Mouse (Mus musculus): ENCODE results near the gene Sgsm1.

Sgsm1 gene

DNA sequence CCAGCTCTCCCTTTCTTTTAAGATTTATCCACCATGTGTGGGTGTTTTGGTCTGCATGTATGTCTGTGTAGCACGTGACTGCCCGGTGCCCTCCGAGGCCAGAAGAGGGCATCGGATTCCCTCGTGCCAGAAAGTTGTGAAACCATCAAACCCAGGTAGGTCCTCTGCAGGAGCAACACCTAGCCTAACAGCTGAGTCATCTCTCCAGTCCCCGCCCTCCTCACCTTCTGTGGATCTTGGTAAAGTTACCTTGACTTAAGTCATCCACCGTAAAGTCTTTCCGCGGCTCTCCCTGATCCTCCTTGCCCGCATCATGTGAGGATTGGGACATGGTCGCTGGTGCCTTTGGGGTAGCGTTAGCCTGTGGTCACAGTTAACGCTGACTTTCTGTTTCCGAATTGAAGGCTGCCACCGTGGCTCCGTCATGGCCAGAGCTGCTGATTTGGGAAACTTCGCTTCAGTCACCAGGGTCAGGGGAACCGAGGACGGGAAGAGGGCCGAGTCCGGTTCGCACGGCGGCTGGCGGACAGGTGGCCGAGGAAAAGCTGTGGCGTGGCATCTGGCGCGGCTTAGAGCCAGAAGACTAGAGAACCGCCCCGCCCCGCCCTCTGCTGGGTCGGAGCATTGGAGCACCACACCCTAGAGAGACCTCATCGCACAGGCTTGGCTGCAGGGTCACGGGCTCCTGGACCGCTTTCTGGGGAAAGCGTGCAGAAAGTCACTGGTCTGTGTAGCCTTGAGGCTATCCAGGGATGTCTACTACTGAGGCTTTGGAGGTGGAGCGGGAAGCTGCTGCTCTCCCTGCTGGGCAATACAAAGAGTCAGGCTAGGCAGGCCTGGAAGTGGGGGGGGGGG, 13.4 kb upstream of the Sgsm1 start:
- DNase-seq (ENCODE audit: low spot score in 2 of 2): no peak

- DNase-seq (ENCODE audit: low spot score in 2 of 2): peak; percentile 91 to 94
Observed at GRCm38 (mm10) chr5:113313998-113314397, 3.4 kb upstream of the Sgsm1 start.

DNA sequence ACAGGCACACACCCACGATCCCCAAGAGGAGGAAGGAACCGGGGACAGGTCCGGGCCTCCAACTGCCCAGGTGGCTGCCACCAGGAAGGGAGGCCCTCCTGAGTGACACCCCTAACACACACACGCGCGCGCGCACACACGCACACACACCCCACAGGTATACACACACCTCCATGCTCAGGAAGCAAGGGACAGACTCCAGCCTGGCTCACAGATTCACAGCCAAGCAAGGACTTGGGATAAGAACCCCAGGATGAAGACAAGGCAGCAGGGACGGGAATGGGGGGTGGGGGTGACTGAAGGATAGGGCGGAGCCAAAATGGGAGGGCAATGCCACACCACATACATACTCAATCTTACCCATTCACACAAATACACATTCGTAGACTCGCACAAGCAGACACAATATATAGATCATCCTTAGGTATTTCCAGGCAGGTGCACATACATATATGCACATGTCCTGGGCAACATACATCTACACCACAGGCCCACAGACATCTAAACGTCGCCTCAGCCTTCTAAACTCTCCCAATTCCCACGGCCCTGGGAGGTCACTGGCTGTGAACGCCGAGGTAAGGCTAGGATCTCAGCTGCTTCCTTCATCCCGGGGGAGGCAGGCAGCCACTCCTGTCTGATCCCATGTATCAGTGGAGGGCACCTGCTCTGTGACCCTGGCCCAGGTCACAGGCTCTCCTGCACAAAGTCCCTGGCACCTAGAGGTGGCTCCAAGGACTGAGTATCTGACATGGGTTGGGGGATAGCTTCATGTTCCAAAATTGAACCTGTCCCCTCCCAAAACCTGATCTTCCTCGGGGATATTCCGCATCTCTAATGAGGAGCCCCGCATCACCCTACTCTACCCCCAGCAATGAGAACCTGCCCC, 852 bp downstream of the Sgsm1 start:
- DNase-seq (ENCODE audit: low spot score in 2 of 2): no peak

- DNase-seq (ENCODE audit: low spot score in 2 of 2): peak; percentile 83 to 85
Observed at GRCm38 (mm10) chr5:113306750-113307477, 3.7 kb downstream of the Sgsm1 start.

DNA sequence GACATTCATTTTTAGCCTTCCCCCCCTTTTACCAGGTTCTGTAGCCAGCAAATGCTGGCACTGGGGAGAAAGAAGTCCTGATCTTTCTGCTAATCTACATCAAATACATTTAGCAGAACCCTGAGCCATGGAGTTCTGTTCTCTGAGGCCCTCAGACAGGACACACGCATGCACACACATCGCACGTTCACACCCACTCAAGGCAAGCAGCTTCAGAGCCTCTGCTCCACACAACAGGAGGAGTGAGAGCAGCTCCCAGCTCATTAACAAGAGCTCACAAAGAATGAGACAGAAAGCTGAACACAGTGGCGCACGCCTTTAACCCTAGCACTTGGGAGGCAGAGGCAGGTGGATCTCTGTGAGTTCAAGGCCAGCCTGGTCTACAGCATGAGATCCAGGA, 6.1 kb downstream of the Sgsm1 start:
- DNase-seq (ENCODE audit: low spot score in 2 of 2): peak in 1 of 2 experiments; percentile 68

DNA sequence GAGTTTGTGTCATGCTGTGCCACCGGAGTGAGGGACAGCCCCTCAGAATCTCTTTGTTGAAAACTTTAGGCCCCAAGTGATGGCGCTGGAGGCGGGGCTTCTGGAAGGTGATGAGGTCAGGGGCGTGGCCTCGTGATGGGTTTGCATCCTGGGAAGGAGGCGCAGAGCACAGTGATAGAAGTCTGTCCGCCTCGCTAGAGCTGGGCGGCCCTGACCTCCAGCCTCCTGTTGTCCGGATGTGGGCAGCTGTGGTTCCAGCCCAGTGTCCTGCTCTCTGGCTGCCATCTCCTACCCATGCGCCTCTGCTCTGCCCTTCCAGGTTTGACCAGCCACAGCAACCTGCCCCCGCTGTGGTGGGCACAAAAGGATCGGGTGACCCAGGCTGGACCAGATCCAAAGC, 8.7 kb downstream of the Sgsm1 start:
- DNase-seq (ENCODE audit: low spot score in 2 of 2): no peak

GRCm38 (mm10) chr5:113300148-113300889, 10.3 kb downstream of the Sgsm1 start:
- DNase-seq (ENCODE audit: low spot score in 2 of 2): peak; percentile 85

DNA sequence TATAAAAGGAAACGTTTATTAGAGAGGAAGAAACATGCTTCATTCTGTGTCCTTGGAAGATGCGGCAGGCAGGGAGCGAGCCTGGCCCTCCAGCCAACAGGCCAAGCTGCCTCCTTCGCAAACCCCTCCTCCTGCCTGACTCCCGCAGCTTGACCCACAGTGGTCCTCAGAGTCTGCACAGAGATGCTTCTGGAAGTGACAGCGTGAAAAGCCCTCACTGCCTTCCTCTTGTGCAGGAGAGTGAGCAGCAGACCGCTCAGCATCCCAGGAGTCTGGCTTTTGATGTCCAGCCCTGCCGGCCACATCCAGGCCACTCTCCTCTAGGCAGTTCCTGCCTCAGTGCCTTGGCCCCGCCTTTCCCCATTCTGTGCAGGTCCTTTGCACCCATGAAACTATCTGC, 11.2 kb downstream of the Sgsm1 start:
- no peak for DNase-seq (ENCODE audit: low spot score in 2 of 2)

GRCm38 (mm10) chr5:113298826-113299225, 11.8 kb downstream of the Sgsm1 start:
- DNase-seq (ENCODE audit: low spot score in 2 of 2): no peak

- peak; percentile 65 to 68 for DNase-seq (ENCODE audit: low spot score in 2 of 2)
Observed at GRCm38 (mm10) chr5:113298040-113298439, 12.5 kb downstream of the Sgsm1 start.

GRCm38 (mm10) chr5:113295791-113296190, 14.8 kb downstream of the Sgsm1 start:
- no peak for DNase-seq (ENCODE audit: low spot score in 2 of 2)

DNA sequence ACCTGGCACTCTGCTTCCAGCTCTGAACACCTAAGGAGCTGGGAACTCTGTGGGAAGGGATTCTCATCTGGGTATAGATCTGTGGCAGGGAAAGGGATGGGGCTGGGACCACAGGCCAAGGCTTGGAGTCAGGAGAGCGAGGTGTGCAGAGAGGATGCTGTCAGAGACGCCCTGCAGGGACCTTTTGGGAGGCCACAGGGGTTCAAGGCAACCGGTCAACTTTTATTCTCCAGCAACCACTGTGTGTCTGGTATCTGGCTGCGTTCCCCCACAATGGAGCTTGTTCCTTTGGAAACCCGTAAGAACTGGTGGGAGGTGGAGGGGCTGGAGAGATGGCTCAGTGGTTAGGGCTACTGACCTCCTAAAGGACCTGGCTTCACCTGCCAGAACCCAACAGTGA, 16.0 kb downstream of the Sgsm1 start:
- no peak for DNase-seq (ENCODE audit: low spot score in 2 of 2)

DNA sequence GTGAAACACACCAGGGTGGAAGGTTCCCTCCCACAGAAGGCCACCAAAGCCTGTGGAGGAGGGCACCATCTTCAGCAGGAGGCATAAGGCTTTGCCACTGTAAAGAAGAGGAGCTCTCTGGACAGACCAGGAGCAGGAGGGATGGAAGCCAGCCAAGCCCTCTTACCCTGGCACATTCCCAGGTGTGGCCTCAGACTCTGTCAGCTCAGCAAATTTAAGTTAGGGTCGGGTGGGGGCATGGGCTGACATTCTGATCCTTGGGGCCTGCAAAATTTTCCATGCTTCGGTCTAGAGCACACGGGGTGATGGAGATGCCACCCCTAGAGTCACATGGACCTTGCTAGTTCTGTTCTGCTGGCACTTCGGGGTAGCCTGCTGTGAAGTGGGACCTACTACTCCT, 17.1 kb downstream of the Sgsm1 start:
- no peak for DNase-seq (ENCODE audit: low spot score in 2 of 2)

DNA sequence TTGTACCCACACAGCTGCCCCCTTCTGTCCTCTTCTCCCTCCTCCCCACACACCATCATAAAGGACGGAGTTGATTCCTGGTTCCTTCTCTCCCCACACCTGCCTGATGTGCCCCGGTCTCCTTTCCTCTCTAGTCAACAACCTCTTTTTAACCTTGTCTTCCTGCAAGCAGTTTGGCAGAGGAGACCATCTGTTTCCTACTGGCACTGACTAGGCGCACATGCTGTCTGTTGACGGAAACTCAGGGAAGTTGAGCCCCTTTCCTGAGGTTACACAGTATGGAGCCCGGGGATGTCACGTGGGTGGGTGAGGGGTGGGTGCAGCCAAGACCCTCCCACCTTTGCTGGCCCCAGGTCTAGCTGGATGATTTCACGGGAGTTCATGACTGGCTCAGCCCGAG, 17.8 kb downstream of the Sgsm1 start:
- no peak for DNase-seq (ENCODE audit: low spot score in 2 of 2)

GRCm38 (mm10) chr5:113292179-113292578, 18.4 kb downstream of the Sgsm1 start:
- DNase-seq (ENCODE audit: low spot score in 2 of 2): no peak

- DNase-seq (ENCODE audit: low spot score in 2 of 2): no peak
Observed at GRCm38 (mm10) chr5:113291125-113291524, 19.5 kb downstream of the Sgsm1 start.

- no peak for DNase-seq (ENCODE audit: low spot score in 2 of 2)
Observed at GRCm38 (mm10) chr5:113290149-113290548, 20.4 kb downstream of the Sgsm1 start.

GRCm38 (mm10) chr5:113288490-113288889, 22.1 kb downstream of the Sgsm1 start:
- peak; percentile 76 to 78 for DNase-seq (ENCODE audit: low spot score in 2 of 2)

DNA sequence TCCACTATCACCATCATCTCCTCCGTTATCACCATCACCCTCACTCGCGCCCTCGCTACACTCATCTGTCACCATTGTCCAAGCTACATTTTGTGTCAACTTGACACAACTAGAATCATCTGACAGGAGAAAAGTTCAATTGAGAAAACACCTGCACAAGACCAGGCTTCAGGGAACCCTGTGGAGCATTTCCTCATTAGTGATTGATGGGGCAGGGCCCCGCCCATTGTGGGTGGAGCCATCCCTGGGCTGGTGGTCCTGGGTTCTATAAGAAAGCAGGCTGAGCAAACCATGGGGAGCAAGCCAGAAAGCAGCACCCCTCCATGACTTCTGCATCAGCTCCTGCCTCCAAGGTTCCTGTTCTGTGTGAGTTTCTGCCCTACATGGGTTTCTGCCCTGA, 22.8 kb downstream of the Sgsm1 start:
- no peak for DNase-seq (ENCODE audit: low spot score in 2 of 2)

DNA sequence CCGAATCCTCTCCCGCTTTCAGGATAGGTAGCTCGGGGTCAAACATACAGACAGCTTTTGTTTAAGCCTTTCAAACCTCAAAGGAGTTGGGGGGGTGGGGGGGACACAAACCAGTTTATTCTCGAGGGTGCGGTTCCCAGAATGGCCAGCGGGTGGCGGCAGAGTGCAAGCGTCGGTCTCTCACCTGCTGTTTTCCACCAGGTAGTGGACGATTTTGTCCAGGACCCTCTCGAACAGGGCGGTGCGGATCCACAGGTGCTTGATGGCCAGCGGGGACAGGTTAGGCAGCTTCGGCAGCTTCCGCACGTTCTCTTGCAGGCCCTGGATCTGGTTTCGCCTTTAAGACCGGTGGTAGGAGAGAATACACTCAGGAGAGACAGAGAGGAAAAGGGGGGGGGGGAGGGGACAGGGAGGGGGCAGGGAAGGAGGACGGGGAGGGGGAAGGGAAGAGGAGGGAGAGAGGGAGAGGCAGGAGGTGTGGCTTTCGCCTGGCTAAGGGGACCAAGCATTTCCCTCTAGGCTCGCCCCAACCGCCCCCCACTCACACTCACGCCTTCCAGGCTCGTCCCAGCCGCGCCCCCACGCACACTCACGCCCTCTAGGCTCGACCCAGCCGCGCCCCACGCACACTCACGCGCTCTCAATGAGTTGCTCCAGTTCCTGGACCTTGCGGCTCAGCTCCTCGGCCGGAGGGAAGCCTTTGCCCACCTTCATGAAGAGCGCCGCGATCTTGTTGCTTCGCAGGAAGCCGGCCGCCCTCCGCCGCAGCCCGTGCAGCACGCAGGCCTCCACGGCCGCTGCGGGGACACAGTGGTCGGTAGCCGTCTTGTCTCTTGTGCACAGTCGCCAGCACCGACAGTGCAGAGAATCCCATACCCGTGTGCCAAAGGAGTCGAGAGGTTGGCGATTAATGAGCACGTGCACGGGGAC, 23.7 kb downstream of the Sgsm1 start:
- DNase-seq (ENCODE audit: low spot score in 2 of 2): peak; percentile 77 to 82

Measured in right cerebral cortex, adult 2 months (tissue).